Mouse (Mus musculus) bone marrow macrophage, adult 2 months (primary cell): ENCODE results near the gene Ccdc85c. TPM values are rescaled to one million over a fixed set of nuclear protein-coding genes. Genes with fewer than 3 reads are reported as not detected.

Experiments used
- H3K27ac ChIP-seq: 2 replicates; pipeline ENCODE4 v1.5.1; 2012; ENCODE audit warnings: low read depth, low read length; ENCODE audit not compliant: insufficient read depth
- H3K4me1 ChIP-seq: 2 replicates; pipeline ENCODE4 v1.6.1; 2012; ENCODE audit warnings: low read length; ENCODE audit not compliant: control insufficient read depth, insufficient read depth
- H3K4me3 ChIP-seq: 2 replicates; pipeline ENCODE4 v1.5.1; 2012; ENCODE audit warnings: mild to moderate bottlenecking, low read length, moderate library complexity; ENCODE audit not compliant: insufficient read depth
- CTCF ChIP-seq: IDR thresholded peaks from 2 replicates; pipeline ENCODE4 v1.5.1; 2012; ENCODE audit warnings: low read depth, mild to moderate bottlenecking, low read length, moderate library complexity
- POLR2A ChIP-seq: IDR thresholded peaks from 2 replicates; pipeline ENCODE4 v1.6.1; 2012; ENCODE audit warnings: mild to moderate bottlenecking, low read depth, low read length, borderline replicate concordance
- polyA plus RNA-seq: library from polyadenylated mRNA; stranded (reverse); fragments of >200 nt; gene quantifications from 2 replicates; pipeline ENCODE4 v1.2.4, GENCODE M21; 2012; ENCODE audit not compliant: missing spikeins, insufficient read depth, insufficient read length

The Ccdc85c gene
- polyA plus RNA-seq, 1 experiment = 0.25 TPM

DNA sequence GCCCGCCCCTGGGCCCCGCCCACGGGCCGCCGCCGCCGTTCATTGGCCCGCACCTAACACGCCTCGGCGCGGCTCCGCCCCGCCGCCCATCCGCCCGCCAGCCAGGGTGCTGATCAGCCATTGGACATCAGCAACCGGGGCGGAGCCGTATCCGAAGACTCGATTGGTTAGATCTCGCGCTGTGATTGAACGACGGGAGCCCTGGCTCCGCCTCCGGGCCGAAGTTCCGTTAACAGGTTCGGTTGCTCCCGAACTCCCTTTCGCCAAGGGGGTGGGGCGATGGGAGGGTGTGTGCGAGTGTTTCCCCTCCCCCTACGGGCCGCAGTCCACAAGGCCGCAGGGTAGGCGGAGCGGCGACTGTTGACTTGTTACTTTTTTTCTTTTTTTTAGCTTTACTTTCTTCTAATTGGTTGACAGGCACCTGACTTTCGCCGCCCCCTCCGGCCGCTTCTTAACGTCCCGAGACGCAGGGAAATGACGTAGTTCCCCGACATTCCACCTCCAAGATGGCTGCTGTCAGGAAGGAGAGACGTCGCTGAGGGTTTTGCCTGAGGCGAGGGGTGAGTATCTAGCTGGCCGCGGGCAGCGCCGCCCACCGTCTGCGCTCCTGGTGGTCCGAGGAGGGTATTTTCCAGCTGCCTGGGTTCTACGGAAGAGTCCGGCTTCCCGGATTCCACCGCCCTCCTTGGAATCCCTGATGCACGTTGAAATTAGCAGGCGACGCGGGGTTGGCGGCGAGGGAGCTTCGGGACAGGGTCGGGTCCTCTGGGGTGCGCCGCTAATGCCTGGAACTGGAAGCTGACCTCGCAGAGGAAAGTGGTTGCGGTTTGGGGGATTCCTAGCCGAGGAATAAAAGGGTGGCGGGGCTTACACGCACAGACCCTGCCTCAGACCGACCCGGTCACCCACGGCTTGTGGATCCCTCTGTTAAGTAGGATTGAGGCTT lies 95.6 kb downstream of the Ccdc85c start, which contains the start of gene Ccnk:
Gene Ccnk, plus strand, starts transcription at position 259 of the 946 bp plus-strand sequence.
- peak within 1 kb of the TSS; percentile 88 for H3K4me3 ChIP-seq
- H3K4me1 ChIP-seq = peaks cover 16% of the 10 kb centered on the region
- TF ChIP-seq POLR2A (no peak), CTCF (no peak)
- peak within 1 kb of the TSS; percentile 80 for H3K27ac ChIP-seq

DNA sequence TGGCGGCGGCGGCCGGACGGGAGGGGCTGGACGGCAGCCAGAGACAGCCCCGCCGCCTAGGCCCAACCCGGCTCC lies 96.1 kb downstream of the Ccdc85c start, which contains the start of gene Setd3:
Gene Setd3, minus strand, starts transcription at position 69 of the 75 bp plus-strand sequence.
- Histone ChIP-seq H3K4me1 (peaks cover 16% of the 10 kb centered on the region), H3K27ac (peak within 1 kb of the TSS; percentile 80), H3K4me3 (peak within 1 kb of the TSS; percentile 88)
- no peak for TF ChIP-seq POLR2A
- TF ChIP-seq CTCF = no peak

DNA sequence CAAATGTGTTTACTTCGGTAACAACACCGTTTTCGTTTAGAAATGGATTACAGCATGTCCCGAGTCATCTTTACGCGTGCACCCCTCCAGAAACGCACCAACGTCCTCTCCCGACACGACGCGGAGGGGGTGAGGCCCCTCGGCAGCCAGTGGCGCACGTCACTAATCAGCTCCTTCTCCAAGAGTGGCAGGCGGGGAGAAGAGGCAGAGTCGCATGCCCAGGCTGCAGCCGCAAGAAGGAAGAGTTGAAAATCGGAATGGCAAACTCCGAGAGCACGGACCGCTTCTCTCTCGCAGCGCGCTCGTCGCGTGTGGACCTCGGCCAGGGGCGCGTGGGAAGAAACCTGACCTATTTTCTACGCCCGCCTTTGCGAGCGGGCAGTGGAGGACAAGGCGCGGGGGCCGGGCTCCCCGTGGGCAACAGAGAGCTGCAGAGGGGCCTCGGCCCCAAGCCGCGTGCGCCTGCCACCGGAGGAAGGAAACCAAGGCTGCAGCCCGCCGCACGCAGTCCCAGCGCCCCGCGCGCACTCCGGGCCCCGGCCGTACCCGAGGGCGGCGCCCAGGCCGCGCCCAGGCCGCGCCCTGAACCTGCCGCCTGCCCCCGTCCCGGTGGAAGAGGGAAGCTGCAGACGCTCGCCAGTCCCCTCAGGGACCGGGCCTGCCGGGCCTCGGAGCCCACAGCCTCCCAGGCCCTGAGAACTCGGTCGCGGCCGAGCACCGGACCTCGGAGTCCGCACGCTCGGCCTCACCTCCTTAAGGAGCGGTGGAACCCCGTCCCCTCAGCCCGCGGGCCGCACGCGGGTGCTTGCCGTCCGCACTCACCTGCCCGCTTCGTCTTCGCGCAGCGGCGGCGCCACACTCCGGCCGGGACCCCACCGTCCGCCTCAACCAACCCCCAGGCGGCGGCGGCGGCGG lies 96.6 kb downstream of the Ccdc85c start:
- peak overlapping the region; percentile 68 for H3K4me3 ChIP-seq
- peak overlapping the region; percentile 80 for H3K27ac ChIP-seq
- TF ChIP-seq POLR2A = no peak
- TF ChIP-seq CTCF = no peak
- H3K4me1 ChIP-seq = peaks cover 18% of the 10 kb centered on the region

DNA sequence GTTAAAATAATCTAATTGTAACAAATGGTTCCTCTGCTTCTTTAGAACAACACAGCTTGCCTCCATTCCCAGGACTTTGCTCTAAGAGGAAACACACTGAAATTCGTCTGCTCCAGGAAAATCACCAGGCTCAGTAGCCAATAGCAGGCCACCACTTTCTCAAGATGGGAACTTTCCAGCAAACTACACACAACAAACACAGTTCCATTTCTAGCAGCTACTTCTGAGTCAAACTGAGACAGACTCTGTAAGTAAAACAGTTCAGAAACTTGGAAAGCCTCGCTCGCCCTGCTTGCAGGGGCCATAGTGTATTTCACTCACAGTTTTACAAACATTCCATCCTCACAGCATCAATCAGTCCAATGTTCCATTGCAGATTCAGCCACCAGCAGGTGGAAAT lies 98.9 kb downstream of the Ccdc85c start:
- Histone ChIP-seq H3K27ac (no peak overlapping the region), H3K4me1 (peaks cover 34% of the 10 kb centered on the region), H3K4me3 (no peak overlapping the region)
- TF ChIP-seq CTCF (no peak), POLR2A (no peak)

DNA sequence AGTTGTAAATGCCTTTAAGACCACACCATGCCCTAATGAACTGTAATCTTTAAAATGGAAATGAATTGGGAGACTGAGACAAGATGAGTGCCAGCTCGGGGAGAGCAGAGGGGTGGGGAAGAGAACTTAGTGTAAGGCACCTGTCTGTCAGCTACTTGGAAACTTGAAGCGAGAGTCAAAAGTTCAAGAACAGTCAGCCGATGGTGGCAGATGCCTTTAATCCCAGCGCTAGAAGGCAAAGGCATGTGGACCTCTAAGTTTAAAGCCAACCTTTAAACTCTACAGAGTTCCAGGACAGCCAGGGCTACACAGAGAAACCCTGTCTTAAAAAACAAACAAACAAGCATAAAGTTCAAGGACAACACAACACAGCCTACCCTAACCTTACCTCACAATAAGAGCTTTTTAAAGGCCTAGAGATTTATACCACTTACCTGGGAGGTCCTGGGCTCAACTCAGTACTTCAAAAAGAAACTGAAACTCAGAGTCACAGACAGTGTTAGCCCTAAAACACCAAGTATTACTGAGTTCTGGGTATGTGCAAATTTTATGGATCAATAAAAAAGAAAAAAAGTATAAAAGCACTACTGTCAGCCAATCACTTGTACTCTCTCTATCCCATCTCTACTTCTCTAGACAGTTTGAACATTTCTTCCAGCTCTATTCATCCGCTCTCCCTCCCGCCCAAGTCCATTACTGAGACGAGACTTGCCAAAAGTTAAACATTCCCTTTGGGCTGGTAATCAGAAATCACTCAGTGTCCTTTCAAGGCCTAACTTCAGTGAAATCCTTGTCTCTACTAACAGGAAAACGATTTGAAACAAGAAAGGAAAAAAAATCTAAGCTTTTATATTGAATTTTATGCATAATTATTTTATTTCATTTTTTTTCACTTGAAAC lies 100.4 kb downstream of the Ccdc85c start:
- no peak overlapping the region for H3K27ac ChIP-seq
- H3K4me3 ChIP-seq = no peak overlapping the region
- peaks cover 46% of the 10 kb centered on the region for H3K4me1 ChIP-seq
- TF ChIP-seq CTCF (no peak), POLR2A (no peak)

DNA sequence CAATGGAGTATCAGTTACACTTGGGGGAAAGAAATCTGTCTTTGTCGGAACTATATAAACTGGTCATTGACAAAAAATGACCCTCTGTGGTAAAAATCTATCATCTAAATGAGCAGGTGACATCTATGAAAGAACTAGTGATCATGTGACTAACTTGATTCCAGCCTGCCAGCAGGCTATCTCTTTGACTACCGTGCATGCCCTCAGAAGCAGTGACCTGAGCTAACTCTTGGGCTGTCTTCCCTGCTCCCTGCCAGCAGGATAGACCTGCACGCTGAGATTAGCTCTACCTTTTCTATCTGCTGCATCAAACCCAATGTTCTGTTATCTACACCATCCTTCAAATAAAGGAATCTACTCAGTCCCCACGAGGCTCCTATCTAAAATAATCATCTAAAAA lies 102.6 kb downstream of the Ccdc85c start:
- Histone ChIP-seq H3K27ac (no peak overlapping the region), H3K4me1 (peaks cover 59% of the 10 kb centered on the region), H3K4me3 (no peak overlapping the region)
- TF ChIP-seq POLR2A = no peak
- TF ChIP-seq CTCF = no peak

DNA sequence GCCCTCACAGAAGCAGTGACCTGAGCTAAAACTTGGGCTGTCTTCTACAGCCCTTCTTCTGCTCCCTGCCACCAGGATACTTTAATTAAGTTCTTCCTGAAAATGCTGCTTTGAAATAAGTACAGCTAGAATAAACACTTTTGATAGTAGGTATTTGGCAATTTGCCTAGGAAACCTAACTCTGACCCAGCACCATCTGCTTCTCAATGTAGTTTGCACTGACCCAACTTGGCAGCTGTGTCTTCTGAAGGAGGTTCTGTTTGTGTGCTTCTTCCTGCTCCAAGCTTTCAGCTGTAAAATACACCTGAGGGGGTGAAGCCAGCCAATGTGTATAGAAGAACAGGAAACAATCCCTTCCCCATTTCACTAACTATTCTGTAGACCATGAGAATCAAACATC lies 103.9 kb downstream of the Ccdc85c start:
- TF ChIP-seq CTCF (no peak), POLR2A (no peak)
- Histone ChIP-seq H3K4me3 (no peak overlapping the region), H3K4me1 (peaks cover 52% of the 10 kb centered on the region), H3K27ac (no peak overlapping the region)

DNA sequence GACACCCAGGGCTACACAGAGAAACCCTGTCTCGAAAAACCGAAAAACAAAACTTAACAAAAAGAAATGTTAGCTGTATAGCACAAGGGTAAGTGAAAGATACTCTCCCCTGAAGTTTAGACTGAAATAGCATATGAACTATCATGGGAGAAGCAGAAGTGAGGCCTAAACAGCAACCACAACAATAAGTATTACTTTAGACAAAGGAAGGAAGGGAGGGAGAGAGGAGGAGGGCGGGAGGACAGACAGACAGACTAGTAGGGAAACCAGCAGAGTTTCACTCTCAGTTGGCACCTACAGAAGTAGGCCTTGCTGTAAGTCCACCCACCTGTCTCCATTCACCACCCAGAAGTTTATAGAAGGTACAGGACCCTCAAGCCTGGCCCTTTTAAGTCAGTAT lies 104.8 kb downstream of the Ccdc85c start:
- Histone ChIP-seq H3K27ac (peak overlapping the region; percentile 42), H3K4me1 (peaks cover 48% of the 10 kb centered on the region), H3K4me3 (no peak overlapping the region)
- TF ChIP-seq POLR2A = no peak
- no peak for TF ChIP-seq CTCF

DNA sequence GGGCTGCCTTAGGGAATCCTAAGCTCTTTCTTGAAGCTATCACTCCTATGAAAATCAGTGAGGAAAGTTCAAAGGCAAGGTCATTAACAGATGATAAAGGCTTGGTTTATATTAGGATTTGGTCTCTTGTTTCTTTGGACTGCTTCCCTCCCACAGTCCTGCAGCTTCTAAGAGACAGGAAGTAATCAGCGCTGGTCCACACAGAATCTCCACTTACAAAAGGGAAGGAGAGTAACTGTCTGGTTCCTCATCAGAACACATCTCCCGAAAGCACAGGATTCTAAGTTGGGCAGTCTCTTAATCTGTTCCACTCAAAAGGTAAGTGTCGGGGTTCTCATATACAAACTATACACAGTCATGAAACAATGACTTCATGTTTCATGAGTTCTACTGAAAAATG lies 106.3 kb downstream of the Ccdc85c start:
- no peak overlapping the region for H3K27ac ChIP-seq
- TF ChIP-seq CTCF (no peak), POLR2A (no peak)
- peaks cover 46% of the 10 kb centered on the region for H3K4me1 ChIP-seq
- H3K4me3 ChIP-seq = no peak overlapping the region

DNA sequence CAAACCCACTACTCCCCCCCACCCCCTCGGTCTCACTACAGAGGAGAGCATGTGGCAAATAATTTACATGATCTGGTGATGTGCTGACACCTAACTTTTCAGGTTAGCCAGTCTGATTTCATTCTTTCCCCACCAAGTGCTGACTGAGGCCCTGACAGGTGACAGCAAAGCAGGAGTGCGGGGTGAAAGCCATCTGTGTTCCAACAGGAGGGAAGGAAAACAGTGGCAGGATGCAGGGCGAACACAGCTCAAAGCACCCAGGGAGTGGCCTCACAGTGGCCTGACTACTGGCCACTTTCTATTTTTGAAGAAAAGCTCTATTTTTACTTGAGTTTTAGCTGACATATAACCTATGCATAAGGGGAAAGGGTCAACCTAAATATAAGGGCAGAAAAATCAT lies 111.5 kb downstream of the Ccdc85c start:
- TF ChIP-seq CTCF (no peak), POLR2A (no peak)
- no peak overlapping the region for H3K4me3 ChIP-seq
- peaks cover 8% of the 10 kb centered on the region for H3K4me1 ChIP-seq
- no peak overlapping the region for H3K27ac ChIP-seq
